Mouse (Mus musculus): ENCODE results near the gene Cyb5b. TPM values are rescaled to one million over a fixed set of nuclear protein-coding genes. Genes with fewer than 3 reads are reported as not detected.
"Not testable (repeated sequence)": the region's sequence is repeated elsewhere in the genome, so short reads cannot be mapped to it uniquely, and the experiment has no call there.

Cyb5b gene
- total RNA-seq, 2 experiments from 2014 or later = 43.9 to 46.7 TPM

GRCm38 (mm10) chr8:107165745-107166144, 15.3 kb downstream of the Cyb5b start:
- ATAC-seq (ENCODE audit: poor library complexity, severe bottlenecking) = peak; percentile 40; the same call in 1 of the 2 replicates

DNA sequence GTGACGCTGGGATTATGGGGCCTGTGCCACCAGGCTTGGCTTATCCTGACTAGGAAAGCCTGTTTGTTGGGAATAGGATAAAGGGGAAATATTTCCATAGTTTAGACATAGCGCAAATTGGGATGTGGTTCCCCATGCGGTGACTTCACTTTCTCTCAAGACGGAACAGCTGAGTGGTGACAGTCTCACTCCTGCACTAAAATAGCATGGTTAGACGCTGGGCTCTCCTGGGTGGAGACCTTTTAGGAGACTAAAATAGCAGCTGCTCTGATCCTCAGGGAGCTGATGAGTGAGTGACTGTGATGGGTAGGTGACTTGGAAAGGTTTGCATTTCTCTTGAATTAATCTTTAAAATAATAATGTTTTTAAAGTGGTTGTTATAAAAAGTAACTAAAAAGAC, 17.4 kb downstream of the Cyb5b start:
- no peak for ATAC-seq (ENCODE audit: poor library complexity, severe bottlenecking)

DNA sequence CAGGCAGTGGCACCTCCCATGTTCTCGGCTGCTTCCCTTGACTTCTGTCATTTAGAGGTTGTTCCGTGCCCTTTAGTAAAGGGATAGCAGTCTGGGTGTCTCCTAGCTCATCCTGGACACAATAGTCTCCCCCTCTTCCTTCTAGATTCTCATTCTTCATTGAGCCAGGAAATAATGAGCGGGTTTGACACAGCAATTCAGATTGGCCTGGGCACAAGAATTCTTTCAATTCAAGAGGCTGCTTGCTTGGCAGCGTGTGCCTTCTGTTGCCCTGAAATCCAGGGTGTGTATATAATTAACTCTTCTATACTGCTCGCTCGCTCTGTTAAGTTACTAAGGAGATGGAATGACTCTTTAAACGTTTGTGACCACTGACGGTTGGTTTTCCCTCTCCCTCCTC, 21.7 kb downstream of the Cyb5b start:
- no peak for ATAC-seq (ENCODE audit: poor library complexity, severe bottlenecking)

- ATAC-seq (ENCODE audit: poor library complexity, severe bottlenecking) = no peak
Measured at GRCm38 (mm10) chr8:107172969-107173645, 22.7 kb downstream of the Cyb5b start.

GRCm38 (mm10) chr8:107181122-107181521, 30.7 kb downstream of the Cyb5b start:
- ATAC-seq (ENCODE audit: poor library complexity, severe bottlenecking) = no peak

DNA sequence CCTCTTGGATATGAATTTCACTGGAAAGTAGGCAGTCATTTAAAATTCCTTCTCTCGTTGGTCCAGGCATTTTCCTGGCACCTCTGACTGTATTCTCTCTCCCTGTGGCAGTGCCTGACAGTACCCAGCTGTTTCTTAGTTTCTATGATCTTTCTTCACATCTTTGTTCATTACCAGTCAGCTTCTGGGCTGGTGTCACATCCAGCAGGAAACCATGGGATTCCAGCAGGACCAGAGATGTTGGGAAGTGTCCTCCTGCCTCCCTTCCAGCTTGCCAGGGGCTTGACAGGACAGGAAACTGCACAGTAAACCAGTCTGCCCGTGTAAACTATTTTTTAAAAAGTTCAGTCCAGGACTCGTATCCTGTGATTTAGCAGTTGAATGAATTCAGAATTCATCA, 34.6 kb downstream of the Cyb5b start:
- ATAC-seq (ENCODE audit: poor library complexity, severe bottlenecking) = no peak

DNA sequence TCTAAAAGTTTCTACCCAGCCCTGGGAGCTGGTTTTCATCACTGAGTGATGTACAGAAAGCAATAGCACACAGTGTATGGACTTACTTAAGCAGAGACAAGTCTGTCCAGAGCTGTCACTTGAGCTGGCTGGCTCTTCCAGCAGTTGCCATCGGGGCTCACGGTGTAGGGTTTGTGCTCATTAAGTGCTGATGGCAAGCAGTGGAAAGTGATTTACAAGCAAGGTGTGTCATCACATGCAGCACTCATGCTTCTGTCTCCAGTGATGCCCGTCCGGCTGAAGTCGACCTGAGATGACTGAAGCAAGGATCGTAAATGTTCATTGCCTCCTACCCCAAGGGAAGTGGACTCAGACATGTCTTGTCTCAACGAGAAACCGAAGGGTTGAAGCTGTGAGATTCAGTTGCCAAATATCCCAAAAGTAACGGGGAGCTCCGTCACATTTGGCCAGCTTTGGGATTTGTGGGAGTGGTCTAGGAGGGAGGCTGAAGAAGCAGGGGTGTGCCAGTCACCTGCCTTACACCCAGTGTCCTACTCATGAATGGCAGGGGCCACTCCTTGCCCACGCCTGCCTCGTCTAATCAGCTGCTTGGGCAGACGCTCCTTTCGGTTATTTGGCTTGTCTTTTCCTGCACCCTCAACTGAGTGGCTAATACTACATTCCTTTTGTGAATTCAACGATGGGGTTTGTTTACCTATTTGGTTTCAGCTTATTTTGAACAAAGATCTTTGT, 36.4 kb downstream of the Cyb5b start:
- ATAC-seq (ENCODE audit: poor library complexity, severe bottlenecking) = no peak

- no peak for ATAC-seq (ENCODE audit: poor library complexity, severe bottlenecking)
Measured at GRCm38 (mm10) chr8:107187631-107188030, 37.2 kb downstream of the Cyb5b start.

DNA sequence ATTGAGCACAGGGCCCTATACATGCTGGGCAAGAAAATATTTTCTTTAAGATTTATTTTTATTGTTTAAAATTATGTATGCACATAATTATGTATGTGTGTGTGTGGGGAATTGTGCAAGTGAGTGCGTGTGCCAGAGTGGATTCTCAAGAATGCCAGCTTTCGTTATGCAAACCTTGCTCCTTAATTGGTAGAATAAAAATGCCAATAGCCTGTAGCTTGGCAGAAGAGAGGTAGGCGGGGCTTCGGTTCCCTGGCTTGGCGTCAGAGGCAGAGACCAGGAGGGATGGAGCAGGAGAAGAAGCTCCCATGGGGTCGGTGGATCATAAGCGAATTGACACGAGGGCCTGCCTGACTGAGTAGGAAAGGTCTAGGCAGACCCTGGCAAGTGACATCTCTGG, 42.2 kb downstream of the Cyb5b start:
- no peak for ATAC-seq (ENCODE audit: poor library complexity, severe bottlenecking)

DNA sequence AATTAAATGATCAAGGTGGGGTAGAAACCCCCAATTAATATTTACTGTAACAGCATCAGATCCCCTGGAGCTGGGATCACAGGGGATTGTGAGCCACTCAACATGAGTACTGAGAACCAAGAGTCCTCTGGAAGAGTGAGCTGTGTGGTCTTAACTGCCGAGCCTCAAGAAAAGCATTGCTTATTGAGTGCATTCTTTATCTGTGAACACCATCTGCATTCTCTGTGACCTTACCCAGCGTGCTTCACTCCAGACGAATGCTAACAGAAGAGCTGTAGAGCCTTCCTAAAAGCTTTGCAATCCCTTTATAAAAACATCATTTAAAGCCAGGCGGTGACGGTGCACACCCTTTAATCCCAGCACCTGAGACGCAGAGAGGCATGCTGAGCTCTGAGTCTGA, 42.9 kb downstream of the Cyb5b start:
- ATAC-seq (ENCODE audit: poor library complexity, severe bottlenecking) = no peak

- ATAC-seq (ENCODE audit: poor library complexity, severe bottlenecking) = no peak
Measured at GRCm38 (mm10) chr8:107194786-107195451, 44.5 kb downstream of the Cyb5b start.

- ATAC-seq (ENCODE audit: poor library complexity, severe bottlenecking) = no peak
Measured at GRCm38 (mm10) chr8:107197901-107198826, 47.7 kb downstream of the Cyb5b start.

DNA sequence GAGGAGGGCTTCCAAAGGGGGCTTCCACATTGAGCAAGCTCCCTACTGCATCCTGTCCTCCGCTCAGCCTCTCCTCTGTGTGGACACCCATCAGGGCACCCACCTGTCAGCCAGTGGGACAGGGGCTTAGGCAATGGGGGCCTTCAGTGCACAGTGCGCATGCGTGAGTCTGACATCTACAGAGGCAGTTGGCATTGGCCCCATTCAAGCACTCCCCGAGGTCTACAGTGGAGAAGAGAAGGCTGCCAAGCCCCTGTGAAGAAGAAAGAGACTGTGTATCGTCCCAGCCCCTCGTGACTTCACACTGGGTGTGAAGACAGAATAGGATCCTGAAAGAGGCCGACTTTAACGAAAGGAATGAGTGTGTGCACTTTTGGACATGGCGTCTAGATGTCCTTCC, 54.7 kb downstream of the Cyb5b start:
- ATAC-seq (ENCODE audit: poor library complexity, severe bottlenecking) = no peak

- ATAC-seq (ENCODE audit: poor library complexity, severe bottlenecking) = no peak
Measured at GRCm38 (mm10) chr8:107205701-107206561, 55.5 kb downstream of the Cyb5b start.

GRCm38 (mm10) chr8:107206782-107207525, 56.5 kb downstream of the Cyb5b start:
- no peak for ATAC-seq (ENCODE audit: poor library complexity, severe bottlenecking)

- ATAC-seq (ENCODE audit: poor library complexity, severe bottlenecking) = peak; percentile 54
Measured at GRCm38 (mm10) chr8:107209185-107209584, 58.7 kb downstream of the Cyb5b start.

DNA sequence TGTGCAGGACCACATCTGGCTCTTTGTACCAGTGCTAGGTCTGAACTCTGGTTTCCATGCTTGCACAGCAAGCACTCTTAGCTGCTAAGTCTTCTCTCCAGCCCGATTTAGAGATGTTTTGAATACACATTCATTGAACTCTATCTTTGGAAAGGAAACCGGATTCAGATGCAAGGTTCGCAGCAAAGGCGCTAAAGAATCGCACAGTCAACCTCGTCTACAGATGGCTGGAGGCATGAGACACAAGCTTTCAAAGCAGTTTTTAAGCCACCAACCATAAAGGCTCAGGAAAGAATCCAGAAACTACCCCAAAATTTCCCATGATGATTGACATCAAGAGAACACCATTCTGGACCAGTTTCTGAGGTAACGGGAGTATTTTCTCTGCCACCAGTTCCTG, 61.6 kb downstream of the Cyb5b start:
- no peak for ATAC-seq (ENCODE audit: poor library complexity, severe bottlenecking)

DNA sequence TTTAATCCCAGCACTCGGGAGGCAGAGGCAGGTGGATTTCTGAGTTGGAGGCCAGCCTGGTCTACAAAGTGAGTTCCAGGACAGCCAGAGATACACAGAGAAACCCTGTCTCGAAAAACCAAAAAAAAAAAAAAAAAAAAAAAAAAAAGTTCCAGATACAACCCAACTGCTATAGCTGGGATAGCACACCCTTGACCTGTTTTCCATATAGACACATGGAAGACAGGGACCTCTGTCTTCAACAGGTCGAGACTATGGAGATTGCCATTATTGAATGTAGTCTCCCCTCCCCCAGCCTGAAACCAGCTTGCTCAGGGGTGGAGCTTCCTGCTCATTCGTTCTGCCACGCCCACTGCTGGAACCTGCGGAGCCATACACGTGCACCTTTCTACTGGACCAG, 66.8 kb downstream of the Cyb5b start:
- not testable (repeated sequence) for ATAC-seq (ENCODE audit: poor library complexity, severe bottlenecking)

GRCm38 (mm10) chr8:107218091-107218490, 67.7 kb downstream of the Cyb5b start:
- ATAC-seq (ENCODE audit: poor library complexity, severe bottlenecking) = no peak

Data from megakaryocyte, adult 5-6 weeks (primary cell).